ENCODE assay signal across 18 mouse cellular contexts in genomic region chr2:173028508-173029031, GRCm38 (mm10). TPM values are rescaled to one million over a fixed set of nuclear protein-coding genes. Genes with fewer than 3 reads are reported as not detected.
DNase-seq lines count a peak whose midpoint lies in the region; ATAC-seq and TF ChIP-seq lines count a peak whose summit lies in the region.
"Had no signal": no experiment of that assay in that cellular context is flagged by ENCODE, and none has a peak within 500 bp of the region (broad histone marks: within the 10 kb centered on the region; RNA-seq: fewer than 3 reads in every experiment).

No protein-coding gene starts in this region.

- TF ChIP-seq EP300 in heart, postnatal 0 days (IDR thresholded peaks at IDR 0.05; ENCODE audit: low read depth) = no peak

- no peak for ATAC-seq in heart, embryonic 14.5 days (ENCODE audit: insufficient number of reproducible peaks, insufficient read depth, low FRiP score, low read depth)
- ATAC-seq in liver, embryonic 12.5 days = no peak
- ATAC-seq in heart, postnatal 0 days (ENCODE audit: insufficient read depth, low read depth) = no peak
- no peak for ATAC-seq in granulocyte monocyte progenitor cell, adult 5-6 weeks (replicated peaks; ENCODE audit: poor library complexity, severe bottlenecking)
- ATAC-seq: midbrain, embryonic 15.5 days had no signal

- no peaks in the 10 kb centered on the region for H3K27me3 ChIP-seq in heart, embryonic 14.5 days (ENCODE audit: control insufficient read depth, insufficient read depth, low read length)
- no peaks in the 10 kb centered on the region for H3K27me3 ChIP-seq in liver, embryonic 12.5 days (replicated peaks)
- no peaks in the 10 kb centered on the region for H3K27me3 ChIP-seq in heart, postnatal 0 days (ENCODE audit: control insufficient read depth, insufficient read depth, low read length)
- H3K27me3 ChIP-seq: forebrain, embryonic 12.5 days; midbrain, embryonic 15.5 days; neural tube, embryonic 12.5 days had no signal

- H3K4me1 ChIP-seq in heart, embryonic 14.5 days (ENCODE audit: control insufficient read depth in 2 of 2, insufficient read depth in 2 of 2, low read length in 2 of 2) = peaks cover 45 to 72% of the 10 kb centered on the region in 2 experiments
- peaks cover 100% of the 10 kb centered on the region for H3K4me1 ChIP-seq in liver, embryonic 12.5 days
- peaks cover 39% of the 10 kb centered on the region for H3K4me1 ChIP-seq in bone marrow, adult 2 months (ENCODE audit: control insufficient read depth, insufficient read depth, low read length)
- peaks cover 68% of the 10 kb centered on the region for H3K4me1 ChIP-seq in heart, postnatal 0 days (ENCODE audit: control insufficient read depth, insufficient read depth)

- no peak for TF ChIP-seq POLR2A in bone marrow, adult 2 months (IDR thresholded peaks at IDR 0.05; ENCODE audit: borderline replicate concordance, control insufficient read depth, low read depth, low read length)

- H3K36me3 ChIP-seq in heart, embryonic 14.5 days (ENCODE audit: control insufficient read depth, insufficient read depth, low read length) = peaks cover 98% of the 10 kb centered on the region
- H3K36me3 ChIP-seq in liver, embryonic 12.5 days = peaks cover 100% of the 10 kb centered on the region
- H3K36me3 ChIP-seq in heart, postnatal 0 days (replicated peaks; ENCODE audit: control insufficient read depth, insufficient read depth, low read length) = peaks cover 76% of the 10 kb centered on the region
- H3K36me3 ChIP-seq: midbrain, embryonic 15.5 days had no signal

- WGBS in heart, embryonic 14.5 days = 86% methylated on average over 3 of the region's 3 CpGs
- WGBS in liver, embryonic 12.5 days (ENCODE audit: insufficient replicate concordance) = 88% methylated on average over 3 of the region's 3 CpGs
- 42% methylated on average over 3 of the region's 3 CpGs for WGBS in bone marrow, adult 2 months
- 77% methylated on average over 3 of the region's 3 CpGs for WGBS in heart, postnatal 0 days

- no peaks in the 10 kb centered on the region for H3K9me3 ChIP-seq in heart, embryonic 14.5 days (ENCODE audit: control insufficient read depth, low read length)
- no peaks in the 10 kb centered on the region for H3K9me3 ChIP-seq in liver, embryonic 12.5 days (replicated peaks)
- no peaks in the 10 kb centered on the region for H3K9me3 ChIP-seq in heart, postnatal 0 days (replicated peaks; ENCODE audit: control insufficient read depth, low read length)
- H3K9me3 ChIP-seq: forebrain, embryonic 12.5 days; midbrain, embryonic 15.5 days; neural tube, embryonic 12.5 days had no signal

- 0 out of 4 replicates have a peak overlapping the region, but pooled peaks of 1 of the 2 experiments have one; percentile 50 for H3K27ac ChIP-seq in heart, embryonic 14.5 days (replicated peaks in 1 of 2; ENCODE audit: control insufficient read depth in 1 of 2, insufficient read depth in 1 of 2, low read depth in 2 of 2, low read length in 2 of 2)
- H3K27ac ChIP-seq in liver, embryonic 12.5 days = peak overlapping the region; percentile 99
- peak overlapping the region; percentile 11; the same call in 1 of the 2 replicates for H3K27ac ChIP-seq in bone marrow, adult 2 months (ENCODE audit: control insufficient read depth, insufficient read depth, low read depth, low read length, poor library complexity)
- H3K27ac ChIP-seq in heart, postnatal 0 days (ENCODE audit: low read depth) = no peak overlapping the region
- H3K27ac ChIP-seq: forebrain, embryonic 12.5 days; macrophage; midbrain, embryonic 15.5 days; neural tube, embryonic 12.5 days had no signal

- intact Hi-C loops in left cerebral cortex, postnatal 4 days (cut with DNase I) = no loop called here

- no peak overlapping the region for H3K4me3 ChIP-seq in heart, embryonic 14.5 days (ENCODE audit: control insufficient read depth in 1 of 2, insufficient read depth in 1 of 2, low read depth in 1 of 2, low read length in 2 of 2)
- peak overlapping the region; percentile 98 for H3K4me3 ChIP-seq in liver, embryonic 12.5 days
- no peak overlapping the region for H3K4me3 ChIP-seq in bone marrow, adult 2 months (replicated peaks; ENCODE audit: control insufficient read depth, low read depth, low read length)
- no peak overlapping the region for H3K4me3 ChIP-seq in heart, postnatal 0 days (ENCODE audit: low read depth, low read length)
- H3K4me3 ChIP-seq: forebrain, embryonic 12.5 days; midbrain, embryonic 15.5 days; neural tube, embryonic 12.5 days had no signal

- no peak for DNase-seq in heart, adult 9 months (ENCODE audit: low spot score in 2 of 2)
- DNase-seq in liver = no peak
- no peak for DNase-seq in heart, postnatal 0 days (ENCODE audit: low spot score)
- DNase-seq in left cerebral cortex, postnatal 4 days = no peak
- DNase-seq: cerebellum, adult 2 months; kidney, adult 2 months; right cerebral cortex, postnatal 4 days had no signal

- H3K9ac ChIP-seq in heart, embryonic 14.5 days (ENCODE audit: low read length) = 0 out of 2 replicates have a peak overlapping the region, but pooled peaks have one; percentile 6
- H3K9ac ChIP-seq in liver, embryonic 12.5 days = peak overlapping the region; percentile 97
- 0 out of 2 replicates have a peak overlapping the region, but pooled peaks have one; percentile 19 for H3K9ac ChIP-seq in heart, postnatal 0 days (replicated peaks; ENCODE audit: low read depth, low read length)
- H3K9ac ChIP-seq: forebrain, embryonic 12.5 days; midbrain, embryonic 15.5 days; neural tube, embryonic 12.5 days had no signal

- no peak for TF ChIP-seq CTCF in bone marrow, adult 2 months (IDR thresholded peaks at IDR 0.05; ENCODE audit: control insufficient read depth, insufficient read depth, low read length)
- TF ChIP-seq CTCF in heart, postnatal 0 days (IDR thresholded peaks at IDR 0.05; ENCODE audit: low read depth) = no peak

- no peak overlapping the region; the same call in 1 of the 2 replicates for H3K4me2 ChIP-seq in heart, embryonic 14.5 days (ENCODE audit: low read length)
- H3K4me2 ChIP-seq in liver, embryonic 12.5 days = peak overlapping the region; percentile 91
- H3K4me2 ChIP-seq in heart, postnatal 0 days (ENCODE audit: low read depth, low read length) = no peak overlapping the region
- H3K4me2 ChIP-seq: forebrain, embryonic 12.5 days; midbrain, embryonic 15.5 days; neural tube, embryonic 12.5 days had no signal

RNA-seq across cellular contexts. Expression of gene Rbm38, which starts 8.3 kb away (rescaled TPM):
- polyA plus RNA-seq in heart, embryonic 14.5 days (2014; fragmentation: Nextera tagmentation; extraction: Ambion mirVana) = 126 and 129 TPM in 2 replicates
- 305 and 313 TPM in 2 replicates for polyA plus RNA-seq in liver, embryonic 12.5 days (2016; fragmentation: Nextera tagmentation; extraction: Ambion mirVana)
- 204 and 219 TPM in 2 replicates for polyA plus RNA-seq in bone marrow, adult 2 months (2011; ENCODE audit: insufficient read depth, insufficient read length, low replicate concordance, missing spikeins)
- 85.0 and 119 TPM in 2 replicates for total RNA-seq in heart, postnatal 0 days (2014; rRNA removed; ENCODE audit: low replicate concordance)
- polyA plus RNA-seq in heart, postnatal 0 days (2015; fragmentation: Nextera tagmentation; extraction: Ambion mirVana) = 122 and 135 TPM in 2 replicates
- total RNA-seq in granulocyte monocyte progenitor cell, adult 5-6 weeks (2014; fragmentation: Nextera tagmentation) = 127 and 197 TPM in 2 replicates
- total RNA-seq in granulocyte monocyte progenitor cell, adult 5-6 weeks (2017) = 38.8 and 60.4 TPM in 2 replicates
- total RNA-seq in left cerebral cortex, postnatal 4 days (2021) = 1 to 10 TPM; 7.5 to 8.1 TPM

RNA-seq across cellular contexts. Expression of gene Rae1, which starts 28.7 kb away (rescaled TPM):
- 99.7 and 101 TPM in 2 replicates for polyA plus RNA-seq in heart, embryonic 14.5 days (2014; fragmentation: Nextera tagmentation; extraction: Ambion mirVana)
- polyA plus RNA-seq in liver, embryonic 12.5 days (2016; fragmentation: Nextera tagmentation; extraction: Ambion mirVana) = 117 and 119 TPM in 2 replicates
- polyA plus RNA-seq in bone marrow, adult 2 months (2011; ENCODE audit: insufficient read depth, insufficient read length, low replicate concordance, missing spikeins) = 55.2 and 61.5 TPM in 2 replicates
- total RNA-seq in heart, postnatal 0 days (2014; rRNA removed; ENCODE audit: low replicate concordance) = 80.2 and 83.4 TPM in 2 replicates
- polyA plus RNA-seq in heart, postnatal 0 days (2015; fragmentation: Nextera tagmentation; extraction: Ambion mirVana) = 70.5 and 76.7 TPM in 2 replicates
- total RNA-seq in granulocyte monocyte progenitor cell, adult 5-6 weeks (2014; fragmentation: Nextera tagmentation) = 95.2 and 147 TPM in 2 replicates
- 71.2 and 75.6 TPM in 2 replicates for total RNA-seq in granulocyte monocyte progenitor cell, adult 5-6 weeks (2017)
- 10 to 100 TPM; 85.7 to 98.0 TPM for total RNA-seq in left cerebral cortex, postnatal 4 days (2021)

RNA-seq across cellular contexts. Expression of gene Spo11, which starts 51.1 kb away (rescaled TPM):
- 0.32 TPM in 1 of 2 replicates, not detected in the other for polyA plus RNA-seq in heart, embryonic 14.5 days (2014; fragmentation: Nextera tagmentation; extraction: Ambion mirVana)
- 0.10 TPM in 1 of 2 replicates, not detected in the other for polyA plus RNA-seq in liver, embryonic 12.5 days (2016; fragmentation: Nextera tagmentation; extraction: Ambion mirVana)
- polyA plus RNA-seq in bone marrow, adult 2 months (2011; ENCODE audit: insufficient read depth, insufficient read length, low replicate concordance, missing spikeins) = 0.70 TPM in 1 of 2 replicates, not detected in the other
- 19.1 TPM in 1 of 2 replicates, not detected in the other for total RNA-seq in heart, postnatal 0 days (2014; rRNA removed; ENCODE audit: low replicate concordance)
- polyA plus RNA-seq in heart, postnatal 0 days (2015; fragmentation: Nextera tagmentation; extraction: Ambion mirVana) = 0.18 TPM in 1 of 2 replicates, not detected in the other
- not detected in 2 replicates for total RNA-seq in granulocyte monocyte progenitor cell, adult 5-6 weeks (2014; fragmentation: Nextera tagmentation)
- not detected in 2 replicates for total RNA-seq in granulocyte monocyte progenitor cell, adult 5-6 weeks (2017)
- total RNA-seq in left cerebral cortex, postnatal 4 days (2021) = under 1 TPM; 0.44 to 0.74 TPM
- total RNA-seq: adrenal gland, adult 2 months; heart, postnatal 10 days had no signal
- polyA plus RNA-seq: adrenal gland, adult 2 months; liver, adult 2 months; macrophage had no signal

Comparison
In these comparisons a context has a peak if more than half of its experiments do, and no peak if none do; other contexts are left out.
1. H3K9ac ChIP-seq: peak in every context shown above with its lines; median percentile 97 in liver, embryonic 12.5 days; 19 in heart, postnatal 0 days; 6 in heart, embryonic 14.5 days.